9 mouse cellular contexts compared by ENCODE assay signal in genomic region chr15:27786418-27786817, GRCm38 (mm10).
DNase-seq lines count a peak whose midpoint lies in the region; ATAC-seq and TF ChIP-seq lines count a peak whose summit lies in the region.
"Had no signal": no experiment of that assay in that cellular context is flagged by ENCODE, and none has a peak within 500 bp of the region (broad histone marks: within the 10 kb centered on the region; RNA-seq: fewer than 3 reads in every experiment).

No protein-coding gene starts in this region.

- no peak overlapping the region; the same call in 1 of the 2 replicates for H3K27ac ChIP-seq in forebrain, postnatal 0 days (ENCODE audit: low read depth, low read length)
- H3K27ac ChIP-seq in limb, embryonic 12.5 days: peak overlapping the region; percentile 97
- H3K27ac ChIP-seq: macrophage had no signal

- no peaks in the 10 kb centered on the region for H3K27me3 ChIP-seq in forebrain, postnatal 0 days (ENCODE audit: insufficient read depth, low read length)
- no peaks in the 10 kb centered on the region for H3K27me3 ChIP-seq in limb, embryonic 12.5 days

- ATAC-seq in forebrain, postnatal 0 days: no peak
- no peak for ATAC-seq in limb, embryonic 12.5 days (ENCODE audit: insufficient number of reproducible peaks, insufficient read depth, low FRiP score, low TSS enrichment, low read depth)

- peaks cover 61% of the 10 kb centered on the region for H3K4me1 ChIP-seq in forebrain, postnatal 0 days (ENCODE audit: insufficient read depth)
- H3K4me1 ChIP-seq in limb, embryonic 12.5 days (replicated peaks): peaks cover 88% of the 10 kb centered on the region

- 0 out of 2 replicates have a peak, but pooled peaks cover 3% of the 10 kb centered on the region for H3K36me3 ChIP-seq in forebrain, postnatal 0 days (ENCODE audit: insufficient read depth)
- peaks cover 10% of the 10 kb centered on the region for H3K36me3 ChIP-seq in limb, embryonic 12.5 days

- DNase-seq in cerebellum, adult 9-10 months: peak; percentile 44
- no peak for DNase-seq in cerebellum, postnatal 14 days
- peak; percentile 40 for DNase-seq in MN1 (ENCODE audit: low spot score)
- DNase-seq in forebrain, postnatal 0 days: no peak
- DNase-seq in frontal cortex, postnatal 14 days (ENCODE audit: low spot score in 2 of 2): no peak
- no peak for DNase-seq in left cerebral cortex, postnatal 14 days (ENCODE audit: low spot score in 2 of 2)
- no peak for DNase-seq in left cerebral cortex, adult 8-10 months (ENCODE audit: low spot score in 2 of 2)

- no peak for TF ChIP-seq CTCF in forebrain, postnatal 0 days (IDR thresholded peaks at IDR 0.05; ENCODE audit: low read depth)

- H3K4me2 ChIP-seq in forebrain, postnatal 0 days (ENCODE audit: low read depth): peak overlapping the region; percentile 13; the same call in 1 of the 2 replicates
- H3K4me2 ChIP-seq in limb, embryonic 12.5 days: peak overlapping the region; percentile 68

- H3K4me3 ChIP-seq in forebrain, postnatal 0 days (ENCODE audit: low read depth, low read length): peak overlapping the region; percentile 1; the same call in 1 of the 2 replicates
- H3K4me3 ChIP-seq in limb, embryonic 12.5 days (replicated peaks): peak overlapping the region; percentile 64

- WGBS in forebrain, postnatal 0 days: 40% methylated on average over 11 of the region's 11 CpGs
- 38% methylated on average over 11 of the region's 11 CpGs for WGBS in limb, embryonic 12.5 days

- intact Hi-C loops in left cerebral cortex, postnatal 14 days (cut with DNase I): no loop called here

- H3K9me3 ChIP-seq in forebrain, postnatal 0 days (ENCODE audit: low read length): no peaks in the 10 kb centered on the region
- H3K9me3 ChIP-seq in limb, embryonic 12.5 days: no peaks in the 10 kb centered on the region

- H3K9ac ChIP-seq in forebrain, postnatal 0 days: no peak overlapping the region
- peak overlapping the region; percentile 87 for H3K9ac ChIP-seq in limb, embryonic 12.5 days (replicated peaks)

Comparison
In these comparisons a context has a peak if more than half of its experiments do, and no peak if none do; other contexts are left out.
1. DNase-seq: peak in cerebellum, adult 9-10 months (single experiment) and MN1 (single experiment); none in cerebellum, postnatal 14 days (0 of 2), forebrain, postnatal 0 days (single experiment), frontal cortex, postnatal 14 days (0 of 2), left cerebral cortex, postnatal 14 days (0 of 2) and left cerebral cortex, adult 8-10 months (0 of 2).